Mouse (Mus musculus) CH12.LX (cell line): ENCODE data around the gene Alox12.

Experiments used
- CHD2 ChIP-seq: IDR thresholded peaks from 2 replicates; pipeline ENCODE4 v1.6.1; 2011; ENCODE audit warnings: low read length, improper control_type of control experiment
- CTCF ChIP-seq, 2 experiments: IDR thresholded peaks in 1 of 2; conservative IDR thresholded peaks in 1 of 2; 2 replicates each; pipeline ENCODE4 v1.5.1; 2011 to 2012; ENCODE audit warnings: low read depth in 2 of 2, low read length in 2 of 2, improper control_type of control experiment in 1 of 2, inconsistent platforms in 1 of 2, mild to moderate bottlenecking in 1 of 2, moderate library complexity in 1 of 2
- EP300 ChIP-seq: IDR thresholded peaks from 2 replicates; pipeline ENCODE4 v1.6.1; 2011; ENCODE audit warnings: low read length, improper control_type of control experiment
- MAX ChIP-seq: IDR thresholded peaks from 2 replicates; pipeline ENCODE4 v1.6.1; 2011; ENCODE audit warnings: low read length, improper control_type of control experiment
- NELFE ChIP-seq: IDR thresholded peaks from 2 replicates; pipeline ENCODE4 v1.6.1; 2011; ENCODE audit warnings: low read depth, low read length, improper control_type of control experiment
- POLR2A ChIP-seq: IDR thresholded peaks from 2 replicates; pipeline ENCODE4 v1.6.1; 2011; ENCODE audit warnings: low read depth, mild to moderate bottlenecking, improper control_type of control experiment, low read length
- SIN3A ChIP-seq: IDR thresholded peaks from 2 replicates; pipeline ENCODE4 v1.6.1; 2012; ENCODE audit warnings: low read length, improper control_type of control experiment, inconsistent platforms
- UBTF ChIP-seq: IDR thresholded peaks from 2 replicates; pipeline ENCODE4 v1.6.1; 2012; ENCODE audit warnings: low read depth, mild to moderate bottlenecking, inconsistent platforms, low read length, improper control_type of control experiment, moderate library complexity
- USF2 ChIP-seq: conservative IDR thresholded peaks from 2 replicates; pipeline ENCODE4 v1.6.1; 2011; ENCODE audit warnings: low read depth, low read length, improper control_type of control experiment
- ZMIZ1 ChIP-seq: IDR thresholded peaks from 2 replicates; pipeline ENCODE4 v1.6.1; 2012; ENCODE audit warnings: low read depth, mild to moderate bottlenecking, inconsistent platforms, low read length, improper control_type of control experiment
- ZNF384 ChIP-seq: IDR thresholded peaks from 2 replicates; pipeline ENCODE4 v1.6.1; 2012; ENCODE audit warnings: low read depth, low read length, improper control_type of control experiment, inconsistent platforms

DNA sequence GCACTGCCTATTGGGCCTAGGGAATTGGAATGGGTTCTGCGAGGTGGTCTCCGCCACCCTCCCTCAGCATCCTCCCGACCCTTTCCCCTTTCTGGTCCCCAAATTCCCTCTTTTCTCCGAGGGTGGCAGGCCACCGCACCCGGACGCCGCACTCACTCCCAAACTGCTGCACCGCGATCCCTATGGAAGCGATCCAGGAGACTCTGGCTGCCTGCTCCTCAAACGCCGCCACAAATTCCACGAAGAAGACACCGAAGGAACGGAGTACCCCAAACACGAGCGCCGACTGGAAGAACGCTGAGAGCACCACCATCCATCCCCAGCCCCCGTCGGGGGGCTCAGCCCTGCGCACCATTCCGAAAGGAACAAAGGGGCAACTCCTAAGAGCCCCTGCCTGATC, 34.8 kb downstream of the Alox12 start:
- TF ChIP-seq ZMIZ1 (no peak; the same call in 1 of the 2 replicates), EP300 (no peak), USF2 (no peak), MAX (no peak), POLR2A (no peak), CHD2 (no peak), CTCF (conservative IDR thresholded peaks at IDR 0.05 in 1 of 2, IDR thresholded peaks at IDR 0.05 in 1 of 2; ENCODE audit: low read depth in 2 of 2, low read length in 2 of 2) (no peak), UBTF (no peak), ZNF384 (no peak), SIN3A (no peak), NELFE (no peak)
